In genomic region chr14:80901346-80901745, GRCm38 (mm10) we compare ENCODE assay signal across 10 mouse cellular contexts.
DNase-seq lines count a peak whose midpoint lies in the region; ATAC-seq lines count a peak whose summit lies in the region.
"Had no signal": no experiment of that assay in that cellular context is flagged by ENCODE, and none has a peak within 500 bp of the region (broad histone marks: within the 10 kb centered on the region; RNA-seq: fewer than 3 reads in every experiment).

No protein-coding gene starts in this region.

- no peak overlapping the region for H3K9ac ChIP-seq in hindbrain, embryonic 15.5 days
- no peak overlapping the region; the same call in 1 of the 2 replicates for H3K9ac ChIP-seq in midbrain, embryonic 11.5 days (ENCODE audit: low read length)

- no peaks in the 10 kb centered on the region for H3K27me3 ChIP-seq in hindbrain, embryonic 15.5 days
- H3K27me3 ChIP-seq in midbrain, embryonic 11.5 days (ENCODE audit: control insufficient read depth, insufficient read depth, low read length), result no peaks in the 10 kb centered on the region

- H3K4me2 ChIP-seq in hindbrain, embryonic 15.5 days, result peak overlapping the region; percentile 45
- H3K4me2 ChIP-seq in midbrain, embryonic 11.5 days, result peak overlapping the region; percentile 23

- 0 out of 2 replicates have a peak overlapping the region, but pooled peaks have one; percentile 39 for H3K27ac ChIP-seq in hindbrain, embryonic 15.5 days (replicated peaks)
- peak overlapping the region; percentile 20; the same call in 1 of the 2 replicates for H3K27ac ChIP-seq in midbrain, embryonic 11.5 days (ENCODE audit: low read depth, low read length)
- H3K27ac ChIP-seq: heart, adult 2 months had no signal

- H3K9me3 ChIP-seq in hindbrain, embryonic 15.5 days, result no peaks in the 10 kb centered on the region
- no peaks in the 10 kb centered on the region for H3K9me3 ChIP-seq in midbrain, embryonic 11.5 days (ENCODE audit: control insufficient read depth, low read length)

- no peaks in the 10 kb centered on the region for H3K4me1 ChIP-seq in hindbrain, embryonic 15.5 days (replicated peaks)
- no peaks in the 10 kb centered on the region for H3K4me1 ChIP-seq in midbrain, embryonic 11.5 days (ENCODE audit: control insufficient read depth, insufficient read depth, low read length)

- no peaks in the 10 kb centered on the region for H3K36me3 ChIP-seq in hindbrain, embryonic 15.5 days
- H3K36me3 ChIP-seq in midbrain, embryonic 11.5 days (ENCODE audit: control insufficient read depth, insufficient read depth, low read length), result no peaks in the 10 kb centered on the region

- WGBS in hindbrain, embryonic 15.5 days, result 41% methylated on average over 10 of the region's 10 CpGs
- WGBS in midbrain, embryonic 11.5 days, result 54% methylated on average over 10 of the region's 10 CpGs

- no peak for ATAC-seq in hindbrain, embryonic 15.5 days (ENCODE audit: low FRiP score, low read depth)
- ATAC-seq in midbrain, embryonic 11.5 days (ENCODE audit: low FRiP score), result peak; percentile 81
- ATAC-seq in megakaryocyte progenitor cell, adult 5-6 weeks (replicated peaks; ENCODE audit: poor library complexity), result no peak

- DNase-seq in cerebellum, adult 11-12 months, result peak; percentile 2
- no peak for DNase-seq in cerebellum, adult 9-10 months
- DNase-seq in brain, embryonic 18.5 days (ENCODE audit: low read depth, low spot score), result peak; percentile 66
- peak; percentile 88 for DNase-seq in midbrain, embryonic 11.5 days (ENCODE audit: low spot score, missing footprints)
- DNase-seq in urinary bladder, postnatal 4 days (ENCODE audit: low spot score in 2 of 2), result no peak
- DNase-seq in MN1 (ENCODE audit: low spot score), result no peak
- DNase-seq: thymus, adult 18-20 months had no signal

- H3K4me3 ChIP-seq in hindbrain, embryonic 15.5 days, result peak overlapping the region; percentile 18
- H3K4me3 ChIP-seq in midbrain, embryonic 11.5 days (ENCODE audit: low read depth, low read length), result no peak overlapping the region
- H3K4me3 ChIP-seq: heart, adult 2 months had no signal

Comparison
In these comparisons a context has a peak if more than half of its experiments do, and no peak if none do; other contexts are left out.
1. DNase-seq: peak in cerebellum, adult 11-12 months (single experiment), brain, embryonic 18.5 days (single experiment) and midbrain, embryonic 11.5 days (single experiment); none in cerebellum, adult 9-10 months (single experiment), urinary bladder, postnatal 4 days (0 of 2) and MN1 (single experiment).